Mouse (Mus musculus) heart, adult 2 months (tissue): ENCODE measurements around the gene Dock2.

Experiments
- CTCF ChIP-seq: fragments of 200-600 bp; IDR thresholded peaks from 2 replicates; pipeline ENCODE4 v1.8.1; 2022; ENCODE audit warnings: antibody characterized with exemption, mild to moderate bottlenecking, moderate library complexity
- POLR2A ChIP-seq: fragments of 200-500 bp; IDR thresholded peaks from 2 replicates; pipeline ENCODE4 v1.6.1; 2011; ENCODE audit warnings: mild to moderate bottlenecking, low read depth, low read length, control low read depth; ENCODE audit not compliant: insufficient read depth

DNA sequence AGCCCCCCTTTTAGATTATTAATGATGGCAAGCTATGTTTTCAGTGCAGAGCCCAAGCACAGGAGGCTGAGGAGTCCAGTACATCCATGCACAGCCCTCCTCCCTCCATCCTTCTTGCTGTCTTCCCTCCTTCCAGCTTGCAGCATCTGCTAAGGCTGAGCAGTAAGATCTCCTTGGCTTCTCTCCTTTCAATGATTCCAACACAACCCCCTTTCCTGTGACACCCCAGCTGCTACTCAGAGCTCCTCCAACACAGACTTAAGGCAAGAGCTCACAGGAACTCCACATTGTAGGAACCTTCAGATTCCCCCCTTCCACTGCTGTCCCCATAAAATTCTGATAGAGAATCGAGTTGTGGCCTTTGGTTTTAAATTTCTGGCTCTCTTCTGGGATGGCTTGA lies 580.9 kb downstream of the Dock2 start:
- TF ChIP-seq POLR2A (no peak), CTCF (no peak)
